Mouse (Mus musculus): ENCODE data around the gene 9130213A22Rik. TPM values are rescaled to one million over a fixed set of nuclear protein-coding genes. Genes with fewer than 3 reads are reported as not detected.
A peak's percentile ranks its signal among the peaks of the same experiment; 100 is the strongest.

The 9130213A22Rik gene
- polyA plus RNA-seq, 1 experiment from 2014 or later = 0.11 TPM

DNA sequence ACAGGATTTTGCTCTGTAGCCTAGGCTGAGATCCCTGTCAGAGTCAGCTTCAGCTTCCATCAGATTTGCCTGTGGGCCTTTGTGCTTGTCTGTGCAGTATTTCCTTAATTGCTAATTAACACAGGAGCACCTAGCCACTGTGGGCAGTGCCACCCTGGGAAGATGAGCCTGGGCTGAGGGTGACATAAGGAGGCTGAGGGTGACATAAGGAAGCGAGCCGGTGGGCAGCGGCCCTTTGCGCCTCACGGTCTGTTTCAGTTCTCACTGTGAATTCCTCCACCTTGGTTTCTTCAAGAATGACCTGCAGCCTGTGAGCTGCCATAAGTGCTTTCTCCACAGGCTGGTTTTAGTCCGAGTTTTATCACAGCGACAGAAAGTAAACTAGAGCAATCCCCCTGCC, 40.8 kb downstream of the 9130213A22Rik start:
- WGBS = 92% methylated on average over 7 of the region's 7 CpGs
- H3K36me3 ChIP-seq (replicated peaks) = no peaks in the 10 kb centered on the region
- H3K9me3 ChIP-seq = no peaks in the 10 kb centered on the region
- H3K4me3 ChIP-seq = no peak overlapping the region
- H3K4me1 ChIP-seq = peaks cover 7% of the 10 kb centered on the region
- no peak for DNase-seq (ENCODE audit: extremely low spot score, low spot score)
- no peaks in the 10 kb centered on the region for H3K27me3 ChIP-seq (ENCODE audit: poor library complexity, severe bottlenecking)
- H3K27ac ChIP-seq = no peak overlapping the region

DNA sequence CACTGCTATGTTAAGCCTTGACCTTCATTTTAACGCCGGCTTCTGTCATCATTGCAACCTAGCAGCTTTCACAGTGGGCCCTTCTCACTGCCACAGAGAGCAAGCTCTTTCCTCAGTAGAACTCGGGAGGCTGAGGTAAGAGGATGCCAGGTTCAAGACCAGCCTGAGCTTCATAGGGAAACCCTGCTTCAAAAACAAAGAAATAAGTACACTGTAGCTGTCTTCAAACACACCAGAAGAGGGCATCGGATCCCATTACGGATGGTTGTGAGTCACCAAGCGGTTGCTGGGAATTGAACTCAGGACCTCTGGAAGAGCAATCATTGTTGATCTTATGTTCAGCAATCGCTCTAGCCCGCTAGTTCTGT, 41.5 kb downstream of the 9130213A22Rik start:
- Histone ChIP-seq H3K4me1 (peaks cover 6% of the 10 kb centered on the region), H3K27ac (no peak overlapping the region)

DNA sequence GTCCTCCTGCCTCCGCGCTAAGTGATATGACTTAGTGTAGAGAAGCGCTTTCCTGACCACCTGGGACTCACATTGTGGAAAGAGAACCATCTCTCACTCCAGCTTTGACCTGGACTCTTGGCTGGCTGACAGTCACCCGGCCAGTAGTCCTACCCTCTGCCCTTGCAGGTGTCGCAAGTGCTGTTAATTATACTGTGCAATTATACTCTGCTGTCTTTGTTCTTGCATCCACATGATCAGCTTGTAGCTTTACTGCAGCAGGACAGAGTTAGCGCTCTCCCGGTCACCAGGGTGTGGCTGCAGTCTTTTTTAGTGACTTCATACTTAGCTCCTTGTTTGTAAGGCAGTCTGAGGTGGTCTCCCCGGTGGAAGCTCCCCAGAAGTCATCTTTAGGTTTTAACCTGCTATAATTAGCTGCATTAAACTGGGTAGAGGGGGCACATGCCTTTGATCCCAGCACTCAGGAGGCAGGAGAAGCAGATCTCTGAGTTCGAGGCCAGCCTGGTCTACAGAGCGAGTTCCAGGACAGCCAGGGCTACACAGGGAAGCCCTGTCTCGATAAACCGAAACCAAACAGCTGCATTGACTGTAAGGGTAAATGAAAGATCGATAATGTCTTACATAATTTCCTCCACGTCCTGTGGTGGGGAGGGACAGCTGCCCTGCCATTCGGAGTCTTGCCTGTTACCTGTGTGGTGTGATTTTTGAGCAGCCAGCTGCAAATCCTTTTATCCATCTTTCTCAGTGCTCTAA, 42.1 kb downstream of the 9130213A22Rik start:
- WGBS = 87% methylated on average over 15 of the region's 15 CpGs
- Histone ChIP-seq H3K36me3 (replicated peaks) (no peaks in the 10 kb centered on the region), H3K27ac (no peak overlapping the region), H3K4me1 (peaks cover 6% of the 10 kb centered on the region), H3K9me3 (no peaks in the 10 kb centered on the region), H3K27me3 (ENCODE audit: poor library complexity, severe bottlenecking) (no peaks in the 10 kb centered on the region), H3K4me3 (no peak overlapping the region)
- no peak for DNase-seq (ENCODE audit: extremely low spot score, low spot score)

More for the DNA sequence above, 41.5 kb downstream of the 9130213A22Rik start:
- H3K27me3 ChIP-seq (ENCODE audit: poor library complexity, severe bottlenecking) = no peaks in the 10 kb centered on the region
- no peaks in the 10 kb centered on the region for H3K9me3 ChIP-seq
- 87% methylated on average over 8 of the region's 8 CpGs for WGBS
- no peaks in the 10 kb centered on the region for H3K36me3 ChIP-seq (replicated peaks)
- DNase-seq (ENCODE audit: extremely low spot score, low spot score) = no peak
- no peak overlapping the region for H3K4me3 ChIP-seq

- DNase-seq (ENCODE audit: extremely low spot score, low spot score) = no peak
- Histone ChIP-seq H3K36me3 (replicated peaks) (no peaks in the 10 kb centered on the region), H3K9me3 (no peaks in the 10 kb centered on the region), H3K27me3 (ENCODE audit: poor library complexity, severe bottlenecking) (no peaks in the 10 kb centered on the region), H3K27ac (no peak overlapping the region), H3K4me1 (peaks cover 16% of the 10 kb centered on the region), H3K4me3 (no peak overlapping the region)
- WGBS = 87% methylated on average over 5 of the region's 5 CpGs
These were observed 43.5 kb downstream of the 9130213A22Rik start for GRCm38 (mm10) chr11:69078805-69079438.

DNA sequence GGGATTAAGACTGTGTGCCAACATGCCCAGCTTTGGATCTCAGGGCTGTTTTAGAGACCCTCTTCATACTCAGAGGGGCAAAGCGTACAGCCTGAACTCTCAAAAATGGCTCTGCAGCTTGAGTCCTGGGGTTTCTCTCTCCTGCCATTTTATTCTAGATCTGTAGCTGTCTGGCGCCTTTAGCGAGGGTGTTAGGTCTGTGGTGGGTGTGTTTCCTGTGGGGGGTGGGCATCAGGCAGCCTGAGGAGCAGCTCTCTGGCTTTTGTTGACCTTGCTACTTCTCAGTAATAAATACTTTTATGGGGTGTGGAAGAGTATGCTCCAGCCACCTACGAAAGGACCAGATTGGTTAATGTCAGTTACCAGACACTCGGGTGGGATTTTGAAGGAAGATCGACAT, 44.3 kb downstream of the 9130213A22Rik start:
- WGBS = 86% methylated on average over 6 of the region's 6 CpGs
- no peaks in the 10 kb centered on the region for H3K9me3 ChIP-seq
- H3K27ac ChIP-seq = no peak overlapping the region
- H3K36me3 ChIP-seq (replicated peaks) = no peaks in the 10 kb centered on the region
- no peaks in the 10 kb centered on the region for H3K27me3 ChIP-seq (ENCODE audit: poor library complexity, severe bottlenecking)
- H3K4me3 ChIP-seq = no peak overlapping the region
- peaks cover 22% of the 10 kb centered on the region for H3K4me1 ChIP-seq
- no peak for DNase-seq (ENCODE audit: extremely low spot score, low spot score)

- Histone ChIP-seq H3K9me3 (no peaks in the 10 kb centered on the region), H3K36me3 (replicated peaks) (no peaks in the 10 kb centered on the region), H3K4me3 (no peak overlapping the region), H3K27ac (no peak overlapping the region), H3K27me3 (ENCODE audit: poor library complexity, severe bottlenecking) (no peaks in the 10 kb centered on the region), H3K4me1 (peaks cover 27% of the 10 kb centered on the region)
- no peak for DNase-seq (ENCODE audit: extremely low spot score, low spot score)
- WGBS = 87% methylated on average over 9 of the region's 9 CpGs
These were observed 45.1 kb downstream of the 9130213A22Rik start for GRCm38 (mm10) chr11:69077316-69077715.

DNA sequence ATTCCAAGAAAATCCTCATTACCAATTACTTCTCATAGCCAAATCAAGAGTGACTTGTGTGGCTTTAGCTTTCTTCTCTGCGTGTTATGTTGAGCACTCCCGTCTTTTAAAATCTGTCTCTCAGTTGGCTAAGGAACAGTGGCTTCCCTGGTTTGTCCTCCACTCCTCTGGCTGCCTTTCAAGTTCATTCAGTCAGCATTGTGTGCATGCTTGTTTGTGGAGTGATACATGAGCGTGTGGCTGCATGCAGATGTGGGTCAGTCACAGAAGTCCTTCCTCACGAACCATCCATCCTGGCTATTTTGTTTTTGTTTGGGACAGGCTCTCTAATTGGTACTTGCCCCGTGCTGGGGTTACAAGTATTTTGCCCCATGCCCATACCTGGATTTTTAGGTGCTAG, 45.8 kb downstream of the 9130213A22Rik start:
- peaks cover 35% of the 10 kb centered on the region for H3K4me1 ChIP-seq
- H3K9me3 ChIP-seq = no peaks in the 10 kb centered on the region
- WGBS = 82% methylated on average over 5 of the region's 5 CpGs
- H3K27me3 ChIP-seq (ENCODE audit: poor library complexity, severe bottlenecking) = no peaks in the 10 kb centered on the region
- no peaks in the 10 kb centered on the region for H3K36me3 ChIP-seq (replicated peaks)
- H3K27ac ChIP-seq = no peak overlapping the region
- no peak overlapping the region for H3K4me3 ChIP-seq
- DNase-seq (ENCODE audit: extremely low spot score, low spot score) = no peak

GRCm38 (mm10) chr11:69075764-69076479, 46.5 kb downstream of the 9130213A22Rik start:
- WGBS = 50% methylated on average over 9 of the region's 9 CpGs
- no peak overlapping the region for H3K4me3 ChIP-seq
- H3K9me3 ChIP-seq = no peaks in the 10 kb centered on the region
- no peak for DNase-seq (ENCODE audit: extremely low spot score, low spot score)
- peaks cover 41% of the 10 kb centered on the region for H3K4me1 ChIP-seq
- H3K27me3 ChIP-seq (ENCODE audit: poor library complexity, severe bottlenecking) = no peaks in the 10 kb centered on the region
- no peak overlapping the region for H3K27ac ChIP-seq
- no peaks in the 10 kb centered on the region for H3K36me3 ChIP-seq (replicated peaks)

GRCm38 (mm10) chr11:69074776-69075069, 47.7 kb downstream of the 9130213A22Rik start:
- H3K4me1 ChIP-seq = peaks cover 49% of the 10 kb centered on the region
- H3K27me3 ChIP-seq (ENCODE audit: poor library complexity, severe bottlenecking) = no peaks in the 10 kb centered on the region
- H3K36me3 ChIP-seq (replicated peaks) = no peaks in the 10 kb centered on the region
- H3K4me3 ChIP-seq = no peak overlapping the region
- no peaks in the 10 kb centered on the region for H3K9me3 ChIP-seq
- 46% methylated on average over 2 of the region's 2 CpGs for WGBS
- no peak for DNase-seq (ENCODE audit: extremely low spot score, low spot score)
- H3K27ac ChIP-seq = 0 out of 2 replicates have a peak overlapping the region, but pooled peaks have one; percentile 95

DNA sequence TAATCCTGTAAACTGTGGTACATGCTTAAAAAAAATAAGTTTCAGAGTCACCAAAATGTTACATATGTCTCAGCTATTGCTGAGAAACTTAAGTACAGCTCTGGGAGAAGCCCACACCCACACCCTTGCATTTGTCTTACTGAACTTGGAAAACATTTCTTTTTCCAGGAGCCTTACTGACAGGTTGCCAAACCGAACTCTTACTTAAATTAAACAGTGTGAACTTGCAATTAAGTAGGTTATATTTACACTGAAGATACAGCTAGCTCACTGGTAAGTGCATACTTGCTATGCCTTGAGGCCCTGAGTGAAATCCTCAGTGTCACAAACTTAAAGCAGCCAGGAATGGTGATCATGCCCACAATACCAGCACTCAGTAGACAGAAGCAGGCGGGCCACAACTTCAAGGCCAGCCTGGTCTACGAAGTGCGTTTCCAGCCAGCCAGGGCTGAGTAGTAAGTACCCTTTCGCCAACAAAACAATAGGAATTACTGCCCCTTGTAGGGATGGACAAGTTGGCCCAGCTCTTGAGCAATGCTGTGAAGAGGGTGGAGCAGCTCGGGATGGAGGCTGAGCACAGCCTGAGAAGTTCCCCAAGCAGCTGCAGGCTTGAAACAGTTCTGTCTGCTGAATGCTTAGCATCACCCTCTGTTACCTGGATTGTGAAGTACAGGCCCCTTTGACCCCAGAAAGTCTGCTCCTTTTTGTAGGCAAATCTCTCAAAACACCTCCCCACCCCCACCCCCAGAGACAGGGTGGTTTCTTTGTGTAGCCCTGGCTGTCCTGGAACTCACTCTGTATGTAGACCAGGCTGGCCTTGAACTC, 48.2 kb downstream of the 9130213A22Rik start:
- Histone ChIP-seq H3K36me3 (replicated peaks) (no peaks in the 10 kb centered on the region), H3K27ac (peak overlapping the region; percentile 95), H3K27me3 (ENCODE audit: poor library complexity, severe bottlenecking) (no peaks in the 10 kb centered on the region), H3K9me3 (no peaks in the 10 kb centered on the region), H3K4me1 (peaks cover 53% of the 10 kb centered on the region), H3K4me3 (peak overlapping the region; percentile 48)
- DNase-seq (ENCODE audit: extremely low spot score, low spot score) = no peak
- 41% methylated on average over 6 of the region's 6 CpGs for WGBS

- Histone ChIP-seq H3K4me3 (peak overlapping the region; percentile 48), H3K27ac (peak overlapping the region; percentile 95), H3K4me1 (peaks cover 47% of the 10 kb centered on the region), H3K9me3 (no peaks in the 10 kb centered on the region), H3K27me3 (ENCODE audit: poor library complexity, severe bottlenecking) (no peaks in the 10 kb centered on the region), H3K36me3 (replicated peaks) (no peaks in the 10 kb centered on the region)
- WGBS = under 1% methylated on average over 14 of the region's 14 CpGs
- peak; percentile 84 for DNase-seq (ENCODE audit: extremely low spot score, low spot score)
These were observed 49.1 kb downstream of the 9130213A22Rik start for GRCm38 (mm10) chr11:69073065-69073888.

GRCm38 (mm10) chr11:69072666-69073064, 49.7 kb downstream of the 9130213A22Rik start:
- peak overlapping the region; percentile 95 for H3K27ac ChIP-seq
- H3K36me3 ChIP-seq (replicated peaks) = no peaks in the 10 kb centered on the region
- H3K9me3 ChIP-seq = no peaks in the 10 kb centered on the region
- H3K4me3 ChIP-seq = peak overlapping the region; percentile 48
- 10% methylated on average over 9 of the region's 9 CpGs for WGBS
- no peak for DNase-seq (ENCODE audit: extremely low spot score, low spot score)
- H3K27me3 ChIP-seq (ENCODE audit: poor library complexity, severe bottlenecking) = no peaks in the 10 kb centered on the region
- peaks cover 47% of the 10 kb centered on the region for H3K4me1 ChIP-seq

Data from forebrain, embryonic 10.5 days (tissue).